Mouse (Mus musculus): ENCODE data around the gene Pip4k2a.

Gene Pip4k2a

GRCm38 (mm10) chr2:18891991-18892537, 105.9 kb downstream of the Pip4k2a start:
- DNase-seq: no peak

DNA sequence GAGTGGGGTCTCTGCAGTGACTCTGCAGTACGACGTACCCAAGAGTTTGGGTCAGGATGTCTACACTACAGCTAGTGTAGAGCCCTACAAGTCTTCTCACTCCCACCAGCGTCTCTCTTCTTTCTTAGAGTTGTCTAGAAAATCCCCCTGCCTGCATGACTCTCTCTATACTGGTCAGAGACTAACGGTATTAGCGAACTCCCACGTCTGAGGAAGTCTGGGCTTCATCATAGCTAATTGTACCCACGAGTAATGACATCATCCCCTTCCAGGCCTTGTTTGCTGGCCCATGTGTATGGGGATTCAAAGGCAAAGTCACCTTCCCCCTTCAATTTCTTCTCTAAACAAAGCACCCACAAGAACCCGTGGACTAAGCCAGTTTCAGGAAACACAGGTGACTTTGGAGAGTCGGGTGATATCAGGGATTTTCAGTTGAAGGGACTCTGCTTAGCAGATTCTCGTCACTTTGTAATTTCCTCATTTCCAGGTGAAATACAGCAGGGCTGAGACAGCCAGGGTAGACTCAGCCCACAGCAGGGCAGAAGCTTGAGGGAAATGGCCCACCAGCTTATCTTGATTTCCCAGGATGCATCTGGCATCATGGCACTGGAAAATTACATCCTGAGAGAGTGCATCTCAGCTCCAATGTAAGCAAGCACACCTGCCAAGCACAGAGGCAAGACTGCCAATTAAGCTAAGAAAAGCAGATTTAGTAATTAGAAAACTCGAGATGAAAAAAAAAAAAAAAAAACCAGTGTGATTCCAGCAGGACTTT, 107.5 kb downstream of the Pip4k2a start:
- no peak for DNase-seq

DNA sequence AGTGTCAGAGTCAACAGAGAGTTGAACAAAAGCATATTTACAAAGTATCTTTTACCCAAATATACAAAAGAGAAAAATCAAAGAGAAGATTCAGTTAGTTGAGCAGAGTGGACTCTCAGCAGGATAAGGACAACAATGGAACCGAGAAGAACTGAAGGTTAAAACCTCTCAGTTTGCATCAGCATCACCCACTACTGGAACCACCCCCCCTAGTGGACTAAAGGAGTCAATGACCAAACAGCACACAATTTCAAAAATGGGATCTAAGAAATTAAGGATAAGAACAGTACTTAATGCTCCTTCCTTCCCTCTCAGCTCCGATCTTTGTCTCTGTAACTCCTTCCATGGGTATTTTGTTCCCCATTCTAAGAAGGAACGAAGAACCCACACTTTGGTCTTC, 113.6 kb downstream of the Pip4k2a start:
- no peak for DNase-seq

DNA sequence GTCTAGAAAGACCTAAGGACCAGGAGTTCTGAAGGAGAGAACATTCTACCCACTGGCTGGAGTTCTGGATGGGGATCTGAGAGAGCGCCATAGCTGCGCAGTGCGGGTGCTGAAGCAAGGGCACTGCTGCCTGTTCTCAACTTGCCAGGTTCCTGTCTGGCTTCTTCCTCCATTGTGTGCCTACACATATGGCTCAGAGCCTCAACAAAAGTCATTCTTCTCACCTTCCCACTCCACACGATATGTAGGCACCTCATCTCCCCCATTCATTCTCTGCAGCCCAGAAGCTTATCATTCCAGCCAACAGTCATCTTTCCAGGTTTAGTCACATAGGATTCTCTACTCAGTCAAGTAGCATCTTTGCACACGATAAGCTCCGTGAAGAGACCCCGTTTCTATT, 123.3 kb downstream of the Pip4k2a start:
- DNase-seq: no peak

DNA sequence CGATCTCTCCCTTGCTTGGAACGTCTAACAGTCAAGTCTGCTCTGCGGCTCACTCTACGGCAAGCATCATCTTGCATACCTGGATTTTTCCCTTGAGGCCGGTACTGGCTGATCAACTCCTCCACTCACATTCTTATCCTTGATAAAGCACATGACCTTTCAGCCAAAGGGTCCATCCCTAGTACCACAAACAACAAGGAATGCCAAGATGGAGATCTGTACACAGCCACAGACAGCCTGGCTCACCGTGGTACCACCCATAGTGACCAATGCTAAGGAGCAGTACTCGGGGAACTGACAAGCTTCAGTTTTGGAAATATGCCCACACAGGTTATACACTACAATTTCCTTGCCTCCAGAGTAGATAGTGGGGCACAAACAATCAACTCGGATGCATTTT, 123.9 kb downstream of the Pip4k2a start:
- no peak for DNase-seq

DNA sequence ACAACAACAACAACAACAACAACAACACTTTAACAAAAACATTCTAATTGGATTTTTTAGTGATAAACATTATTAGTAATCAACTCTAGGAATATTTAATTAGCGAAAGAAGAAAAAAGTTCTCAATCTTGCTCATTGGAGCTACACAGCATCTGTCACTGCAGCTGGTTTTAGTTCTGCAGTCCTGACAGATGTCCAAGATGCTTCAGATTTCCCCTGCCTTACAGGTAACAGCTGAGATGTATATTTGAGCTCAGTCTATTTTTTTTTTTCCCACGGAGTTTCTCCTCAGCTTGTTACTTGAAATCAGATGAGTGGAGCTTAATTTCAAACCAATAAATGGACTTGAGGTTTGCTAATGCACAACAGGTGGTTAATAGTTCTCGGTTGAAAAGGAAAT, 124.5 kb downstream of the Pip4k2a start:
- DNase-seq: no peak

GRCm38 (mm10) chr2:18872797-18873196, 125.1 kb downstream of the Pip4k2a start:
- DNase-seq: peak; percentile 43 to 77

DNA sequence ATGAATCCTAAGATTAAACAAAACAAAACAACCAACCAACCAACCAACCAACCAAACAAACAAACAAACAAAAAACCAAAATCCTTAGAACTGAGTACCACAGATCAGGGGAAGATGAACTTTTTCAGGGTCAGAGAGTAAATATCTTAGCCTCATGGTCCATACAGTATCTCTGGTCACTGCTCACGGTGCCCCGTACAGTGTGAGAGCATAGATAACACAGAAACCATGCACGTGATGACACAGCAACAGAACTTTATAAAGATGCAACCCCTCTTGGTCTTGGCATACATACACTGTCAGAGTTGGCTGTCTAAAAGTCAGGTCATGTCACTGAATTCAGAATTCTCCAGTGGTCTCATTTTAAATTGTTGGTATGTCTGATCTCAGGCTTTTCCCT, 126.8 kb downstream of the Pip4k2a start:
- DNase-seq: no peak

DNA sequence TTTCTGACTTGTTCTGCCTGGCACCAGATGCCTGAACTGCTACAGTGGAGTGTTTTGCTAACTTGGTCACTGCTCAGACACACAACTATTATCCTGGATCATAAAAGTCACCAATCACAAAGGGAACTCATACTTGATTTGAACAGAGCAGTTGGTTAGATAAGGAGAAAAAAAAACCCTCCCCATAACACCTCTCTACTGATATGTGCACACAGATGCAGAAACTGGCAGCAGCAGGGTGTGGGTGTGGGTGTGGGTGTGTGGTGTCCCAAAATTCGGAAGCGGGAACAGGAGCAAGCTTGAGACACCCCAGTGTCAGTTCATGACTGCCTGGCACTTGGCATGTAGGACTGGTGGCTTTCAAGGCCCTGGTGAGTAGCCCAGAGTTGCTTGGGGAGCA, 130.9 kb downstream of the Pip4k2a start:
- DNase-seq: no peak

- no peak for DNase-seq
Measured at GRCm38 (mm10) chr2:18864719-18865118, 133.2 kb downstream of the Pip4k2a start.

DNA sequence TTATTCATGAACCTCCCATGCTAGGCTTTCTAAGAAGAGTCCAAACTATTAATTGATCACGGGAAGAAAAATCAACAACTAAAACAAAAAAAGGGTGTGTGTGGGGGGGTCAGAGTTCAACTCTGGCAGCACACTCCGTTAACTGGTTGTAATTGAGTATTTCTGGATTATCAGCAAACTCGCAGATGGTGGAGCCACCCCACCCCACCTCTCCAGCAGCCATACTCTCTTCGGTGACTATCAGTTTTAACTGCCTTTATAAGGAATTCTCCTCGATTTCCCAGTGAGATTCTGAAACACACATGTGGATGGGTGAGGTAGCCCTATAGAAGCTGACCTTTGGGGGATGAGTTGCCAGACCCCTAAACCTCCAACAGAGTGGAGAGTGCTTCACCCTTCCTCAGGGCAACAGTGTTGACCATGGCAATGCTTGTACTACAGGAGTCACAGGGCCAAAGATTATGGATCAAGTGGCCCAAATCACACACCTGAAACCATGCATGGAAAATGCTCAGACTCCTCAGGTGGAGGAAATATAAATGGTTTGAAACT, 136.2 kb downstream of the Pip4k2a start:
- no peak for DNase-seq

DNA sequence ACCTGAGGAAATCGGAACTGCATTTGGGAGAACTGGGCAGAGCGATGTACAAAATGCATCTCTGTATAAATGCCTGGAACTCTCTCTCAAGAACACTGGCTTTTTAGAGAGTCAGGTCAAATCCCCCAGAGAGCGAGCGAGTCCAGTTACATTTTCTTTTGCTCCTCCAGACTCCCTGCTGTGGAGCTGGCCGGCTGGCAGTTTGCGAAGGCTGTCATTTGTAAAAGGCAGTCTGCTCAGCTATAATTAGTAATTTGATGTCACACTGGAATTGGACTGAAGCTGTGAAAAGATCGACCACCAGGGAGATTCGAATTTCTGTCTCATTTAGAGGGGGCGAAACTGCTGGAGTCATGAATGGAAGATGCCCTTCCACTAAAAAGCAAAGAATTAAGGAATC, 137.2 kb downstream of the Pip4k2a start:
- DNase-seq: no peak

DNA sequence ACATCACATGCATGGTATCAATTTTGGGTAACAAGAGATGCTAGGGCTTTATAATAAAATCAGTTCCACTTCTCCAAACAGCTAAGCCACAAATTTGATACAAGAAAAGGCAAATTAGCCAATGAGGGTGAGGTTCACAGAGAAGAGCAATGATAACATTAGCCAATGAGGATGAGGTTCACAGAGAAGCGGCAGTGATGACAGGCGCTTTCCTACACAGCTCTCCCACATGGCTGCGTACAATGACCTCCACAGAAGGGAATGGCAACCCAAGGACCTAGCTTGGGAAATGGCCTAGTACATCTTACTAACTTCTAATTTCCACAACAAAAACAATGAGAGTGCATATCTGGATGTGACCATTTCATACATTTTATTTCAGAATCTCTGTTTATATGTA, 140.0 kb downstream of the Pip4k2a start:
- DNase-seq: no peak

GRCm38 (mm10) chr2:18856461-18856860, 141.5 kb downstream of the Pip4k2a start:
- no peak for DNase-seq

GRCm38 (mm10) chr2:18855246-18855645, 142.7 kb downstream of the Pip4k2a start:
- no peak for DNase-seq

GRCm38 (mm10) chr2:18853345-18853744, 144.6 kb downstream of the Pip4k2a start:
- no peak for DNase-seq

- no peak for DNase-seq
Measured at GRCm38 (mm10) chr2:18850657-18851056, 147.3 kb downstream of the Pip4k2a start.

DNA sequence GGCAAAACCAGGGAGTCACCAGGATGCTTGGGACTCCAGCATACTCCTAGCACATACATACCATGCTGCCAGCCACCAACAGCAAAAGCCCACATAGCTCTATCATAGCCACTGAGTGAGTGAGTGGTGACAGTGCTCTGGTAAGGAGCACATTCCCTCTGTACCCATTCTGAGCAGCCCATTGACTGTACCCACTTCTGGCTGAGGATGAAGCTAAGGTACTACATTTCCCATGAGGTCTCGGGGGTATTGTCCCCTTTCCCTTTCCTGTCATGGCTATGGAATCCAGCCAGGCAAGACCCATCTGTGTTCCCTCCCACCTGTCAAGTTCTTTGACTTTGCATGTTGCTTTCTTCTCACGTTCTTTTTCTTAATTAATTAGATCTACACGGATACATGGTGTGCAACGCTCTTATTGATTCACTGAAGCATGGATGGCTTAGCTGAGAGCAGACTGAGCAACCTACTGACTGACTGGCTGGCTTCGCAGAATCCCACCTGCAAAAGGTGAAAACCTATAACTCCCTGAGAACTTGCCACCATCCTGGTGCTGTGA, 149.8 kb downstream of the Pip4k2a start:
- no peak for DNase-seq

DNA sequence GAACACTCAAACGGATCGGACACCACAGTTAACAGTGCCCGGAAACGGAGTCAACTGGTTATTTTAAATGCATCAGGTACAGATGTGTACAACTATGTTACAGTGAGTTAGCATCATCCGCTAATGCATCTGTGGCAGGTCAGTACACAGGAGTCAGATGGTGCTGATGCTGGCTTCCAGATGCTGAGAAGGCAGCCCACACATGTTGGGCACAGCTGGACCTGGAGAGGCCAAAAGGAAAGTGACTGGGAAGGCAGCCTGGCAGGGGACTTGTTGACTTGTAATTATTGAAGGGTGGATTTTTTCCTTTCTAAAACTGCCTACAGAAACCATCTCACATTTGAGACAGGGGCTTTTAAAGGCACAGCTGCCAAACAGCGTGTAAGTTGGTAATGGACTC, 155.4 kb downstream of the Pip4k2a start:
- DNase-seq: no peak

DNA sequence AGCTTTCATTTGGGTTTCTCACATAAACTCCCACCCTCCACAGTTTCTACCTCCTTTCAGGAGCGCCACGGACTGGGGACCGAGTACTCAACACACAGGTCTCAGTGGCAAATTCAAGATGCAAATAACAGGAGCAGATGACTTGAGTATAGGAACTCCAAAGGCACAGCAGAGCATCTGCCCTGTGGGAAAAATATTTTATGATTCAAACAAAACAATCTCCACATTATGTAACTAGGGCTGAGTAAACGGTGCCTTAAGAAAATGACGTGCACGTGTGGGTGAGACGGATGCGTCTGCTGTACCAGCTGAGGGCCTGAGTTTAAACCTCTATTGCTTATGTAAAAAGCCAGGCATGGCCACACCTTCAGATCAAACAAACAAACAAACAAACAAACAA, 156.9 kb downstream of the Pip4k2a start:
- DNase-seq: no peak

GRCm38 (mm10) chr2:18839532-18839931, 158.4 kb downstream of the Pip4k2a start:
- DNase-seq: no peak

- no peak for DNase-seq
Measured at GRCm38 (mm10) chr2:18835266-18835908, 162.5 kb downstream of the Pip4k2a start.

- DNase-seq: no peak
Measured at GRCm38 (mm10) chr2:18833024-18833590, 164.8 kb downstream of the Pip4k2a start.
